Mouse (Mus musculus) spleen, adult 2 months (tissue): ENCODE data around the gene St6galnac3.

ENCODE experiments used
- CTCF ChIP-seq: fragments of 200-500 bp; IDR thresholded peaks from 2 replicates; pipeline ENCODE4 v1.5.1; 2011; ENCODE audit warnings: mild to moderate bottlenecking, inconsistent platforms; ENCODE audit not compliant: insufficient read depth, insufficient read length, insufficient replicate concordance; ENCODE audit errors: extremely low read depth
- POLR2A ChIP-seq: fragments of 200-500 bp; IDR thresholded peaks from 2 replicates; pipeline ENCODE4 v1.6.1; 2011; ENCODE audit warnings: low read depth, low read length, inconsistent platforms

DNA sequence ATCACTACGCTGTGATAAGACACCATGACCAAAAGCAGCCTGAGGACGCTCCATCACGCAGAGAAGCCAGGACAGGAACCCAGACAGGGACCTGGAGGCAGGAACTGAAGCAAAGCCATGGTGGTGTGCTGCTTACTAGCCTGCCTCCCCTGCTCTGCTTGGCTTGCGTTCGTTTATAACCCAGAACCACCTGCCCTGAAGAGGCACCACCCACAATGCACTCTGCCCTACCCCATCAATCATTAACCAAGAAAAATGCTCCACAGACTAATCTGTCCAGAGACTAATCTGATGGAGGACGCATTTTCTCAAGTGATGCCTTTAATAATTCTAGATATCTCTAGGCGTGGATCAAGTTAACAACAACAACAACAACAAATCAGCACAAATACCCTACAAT, 106.0 kb downstream of the St6galnac3 start:
- TF ChIP-seq CTCF (no peak), POLR2A (no peak)
